Mouse (Mus musculus): Measurements from ENCODE around the gene Gm5767. TPM values are rescaled to one million over a fixed set of nuclear protein-coding genes. Genes with fewer than 3 reads are reported as not detected.

The Gm5767 gene
- polyA plus RNA-seq, 1 experiment from 2014 or later, result not detected

DNA sequence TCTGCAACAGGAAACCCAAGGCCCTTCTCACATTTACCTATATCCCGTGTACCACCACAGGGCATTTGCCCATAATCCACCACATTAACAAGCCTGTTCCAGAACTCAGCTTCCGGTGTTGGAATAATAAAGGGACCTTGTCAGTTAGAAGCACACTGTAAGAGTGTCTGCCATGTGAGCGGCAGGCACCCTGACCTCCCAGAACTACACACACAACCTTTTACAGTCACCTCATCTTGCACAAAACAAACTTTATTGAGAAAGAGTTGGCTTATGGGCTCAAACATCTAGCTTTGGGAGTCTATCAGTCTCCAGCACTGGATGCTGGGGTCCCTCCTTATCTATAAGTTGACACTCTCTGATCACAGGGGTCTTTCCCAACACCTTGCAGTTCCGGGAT is 22.2 kb upstream of the Gm5767 start:
- WGBS, result 77% methylated on average over 4 of the region's 4 CpGs
- Histone ChIP-seq H3K4me1 (no peaks in the 10 kb centered on the region), H3K4me2 (no peak overlapping the region), H3K9ac (no peak overlapping the region), H3K4me3 (replicated peaks) (no peak overlapping the region), H3K27ac (no peak overlapping the region), H3K36me3 (peaks cover 46% of the 10 kb centered on the region), H3K27me3 (replicated peaks) (no peaks in the 10 kb centered on the region), H3K9me3 (no peaks in the 10 kb centered on the region)
- no peak for ATAC-seq (ENCODE audit: insufficient read depth, low FRiP score, low read depth)

DNA sequence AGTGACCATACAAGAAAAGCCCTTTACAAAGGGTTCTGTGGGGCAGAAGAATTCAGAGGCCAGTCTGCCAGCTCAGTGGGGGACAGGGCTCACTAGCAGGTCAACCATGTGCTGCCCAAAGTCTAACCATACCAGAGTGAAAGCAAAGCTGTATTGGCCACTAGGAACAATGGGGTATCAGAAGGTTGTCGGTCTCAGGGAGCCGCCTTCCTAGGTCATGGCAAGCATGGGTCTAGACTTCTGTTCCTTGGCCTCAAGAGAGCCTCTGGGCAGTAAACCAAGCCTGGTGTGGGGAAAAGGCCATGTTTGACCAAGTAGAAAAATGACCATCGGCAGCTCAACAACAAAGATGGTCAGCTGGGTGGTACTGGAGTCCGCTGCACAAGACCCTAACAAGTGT is 21.8 kb upstream of the Gm5767 start:
- Histone ChIP-seq H3K27me3 (replicated peaks) (no peaks in the 10 kb centered on the region), H3K9ac (no peak overlapping the region), H3K4me3 (replicated peaks) (no peak overlapping the region), H3K4me2 (no peak overlapping the region), H3K9me3 (no peaks in the 10 kb centered on the region), H3K36me3 (peaks cover 43% of the 10 kb centered on the region), H3K4me1 (no peaks in the 10 kb centered on the region), H3K27ac (no peak overlapping the region)
- WGBS, result 89% methylated on average over 4 of the region's 4 CpGs
- no peak for ATAC-seq (ENCODE audit: insufficient read depth, low FRiP score, low read depth)

DNA sequence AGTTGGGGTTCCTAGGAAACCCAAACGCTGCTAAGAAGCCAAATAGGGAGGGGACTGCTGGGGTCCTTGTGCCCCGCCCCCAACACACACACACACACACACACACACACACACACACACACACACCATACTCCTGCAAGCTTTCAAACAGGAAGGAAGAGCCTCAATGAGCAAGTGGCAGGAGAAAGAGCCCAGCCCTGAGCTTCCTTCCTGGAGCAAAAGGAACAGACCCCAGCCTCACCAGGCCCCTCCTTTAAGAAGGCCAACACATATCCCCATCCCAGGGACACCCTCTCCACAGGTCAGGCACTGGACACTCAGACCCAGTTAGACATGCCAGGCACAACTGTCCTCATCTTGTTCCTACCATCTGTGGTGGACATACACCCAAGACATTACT is 17.5 kb upstream of the Gm5767 start:
- H3K27ac ChIP-seq, result no peak overlapping the region
- no peaks in the 10 kb centered on the region for H3K9me3 ChIP-seq
- H3K4me2 ChIP-seq, result no peak overlapping the region
- no peaks in the 10 kb centered on the region for H3K27me3 ChIP-seq (replicated peaks)
- H3K9ac ChIP-seq, result no peak overlapping the region
- no peak overlapping the region for H3K4me3 ChIP-seq (replicated peaks)
- ATAC-seq (ENCODE audit: insufficient read depth, low FRiP score, low read depth), result no peak
- 44% methylated on average over 2 of the region's 2 CpGs for WGBS
- peaks cover 14% of the 10 kb centered on the region for H3K4me1 ChIP-seq
- peaks cover 17% of the 10 kb centered on the region; the same call in 1 of the 2 replicates for H3K36me3 ChIP-seq

DNA sequence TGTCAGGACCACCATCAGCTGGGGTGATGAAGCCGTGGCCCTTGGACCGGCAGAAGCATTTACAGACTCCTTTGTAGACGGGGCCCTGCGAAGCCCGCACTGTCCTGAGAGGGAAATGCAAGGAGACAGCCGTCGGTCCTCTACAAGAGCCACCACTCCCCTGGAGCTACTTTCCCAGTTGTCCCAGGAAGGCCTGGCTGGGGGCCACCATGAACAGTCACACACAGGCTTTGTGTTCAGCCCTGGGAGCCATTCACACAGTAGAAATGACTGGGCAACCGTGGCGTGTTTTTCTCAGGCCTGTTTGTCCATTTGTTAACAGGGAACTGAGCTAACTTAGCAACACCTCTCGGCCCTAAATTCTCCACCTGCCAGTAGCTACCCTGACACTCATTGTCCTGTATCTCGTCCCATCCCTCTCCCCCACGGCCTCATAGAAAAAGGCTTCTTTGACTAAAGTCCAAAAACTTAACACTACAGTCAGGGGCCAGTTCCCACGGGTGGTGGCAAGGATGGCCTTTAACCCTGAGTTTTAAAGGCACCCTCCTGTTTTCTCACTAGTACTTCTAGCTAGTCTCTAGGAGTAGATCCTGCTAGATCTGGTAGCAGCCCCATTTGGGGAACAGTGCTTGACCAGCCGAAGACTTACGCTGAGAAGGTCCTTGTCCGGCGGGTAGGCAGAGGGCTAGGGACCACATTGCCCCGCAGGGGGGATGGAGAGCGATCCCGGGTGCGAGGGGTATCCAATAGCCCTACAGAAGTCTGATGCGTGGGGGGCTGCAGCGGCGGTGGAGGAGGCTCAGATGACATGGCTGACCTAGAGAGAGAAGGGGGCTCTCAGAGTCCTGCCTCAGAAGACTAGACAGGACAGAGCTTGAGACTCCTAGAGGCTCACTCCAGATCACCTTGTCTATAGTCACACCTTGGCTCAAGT is 16.7 kb upstream of the Gm5767 start:
- ATAC-seq (ENCODE audit: insufficient read depth, low FRiP score, low read depth), result no peak
- Histone ChIP-seq H3K27me3 (replicated peaks) (no peaks in the 10 kb centered on the region), H3K36me3 (peaks cover 13% of the 10 kb centered on the region; the same call in 1 of the 2 replicates), H3K27ac (no peak overlapping the region), H3K9ac (no peak overlapping the region), H3K4me1 (peaks cover 22% of the 10 kb centered on the region), H3K9me3 (no peaks in the 10 kb centered on the region), H3K4me3 (replicated peaks) (no peak overlapping the region), H3K4me2 (no peak overlapping the region)
- 85% methylated on average over 24 of the region's 24 CpGs for WGBS

DNA sequence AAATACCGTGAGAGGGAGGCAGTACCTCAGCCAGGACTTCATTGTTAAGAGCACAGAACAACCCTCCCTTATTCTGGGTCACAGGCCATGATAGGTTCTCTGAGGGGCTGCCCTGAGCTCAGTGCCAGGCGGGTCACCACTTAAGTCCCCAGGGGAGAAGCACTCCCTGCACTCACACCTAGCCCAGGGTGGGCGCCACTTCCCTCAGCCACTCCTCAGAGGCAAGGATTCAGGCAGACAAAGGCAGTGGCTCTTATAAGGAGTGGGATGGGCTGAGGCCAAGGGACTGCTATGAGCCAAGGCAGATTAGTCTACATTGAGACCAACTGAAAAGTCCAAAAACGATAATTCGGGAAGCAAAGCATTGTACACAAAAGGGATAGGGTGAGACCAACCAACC is 15.2 kb upstream of the Gm5767 start:
- no peak overlapping the region for H3K9ac ChIP-seq
- peaks cover 6% of the 10 kb centered on the region; the same call in 1 of the 2 replicates for H3K36me3 ChIP-seq
- H3K27me3 ChIP-seq (replicated peaks), result no peaks in the 10 kb centered on the region
- peaks cover 36% of the 10 kb centered on the region for H3K4me1 ChIP-seq
- WGBS, result 80% methylated on average over 5 of the region's 5 CpGs
- H3K4me2 ChIP-seq, result no peak overlapping the region
- no peaks in the 10 kb centered on the region for H3K9me3 ChIP-seq
- H3K27ac ChIP-seq, result no peak overlapping the region
- no peak overlapping the region for H3K4me3 ChIP-seq (replicated peaks)
- ATAC-seq (ENCODE audit: insufficient read depth, low FRiP score, low read depth), result no peak

DNA sequence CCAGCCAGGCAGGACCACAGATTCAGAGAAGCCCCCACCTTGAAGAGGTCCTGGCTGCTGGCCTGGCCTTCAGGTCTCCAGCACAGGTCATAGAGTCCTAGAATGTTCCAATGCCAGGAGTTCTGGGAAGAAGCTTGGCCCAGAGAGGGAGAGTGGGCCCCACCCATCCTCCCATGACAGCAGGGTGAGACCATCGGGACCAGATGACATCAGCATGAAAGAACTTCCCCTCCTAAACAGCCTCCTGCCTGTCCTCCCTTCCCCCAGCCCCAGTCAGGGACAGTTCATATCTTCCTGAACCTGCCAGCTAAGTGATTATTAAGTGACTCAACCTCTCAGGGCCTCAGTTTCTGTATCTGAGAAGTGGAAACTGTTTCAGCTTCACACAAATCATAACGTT is 14.1 kb upstream of the Gm5767 start:
- Histone ChIP-seq H3K27me3 (replicated peaks) (no peaks in the 10 kb centered on the region), H3K4me3 (replicated peaks) (no peak overlapping the region), H3K4me2 (no peak overlapping the region), H3K9me3 (no peaks in the 10 kb centered on the region), H3K27ac (no peak overlapping the region), H3K9ac (no peak overlapping the region), H3K4me1 (peaks cover 45% of the 10 kb centered on the region), H3K36me3 (peaks cover 2% of the 10 kb centered on the region; the same call in 1 of the 2 replicates)
- WGBS, result 44% methylated on average over 2 of the region's 2 CpGs
- ATAC-seq (ENCODE audit: insufficient read depth, low FRiP score, low read depth), result no peak

DNA sequence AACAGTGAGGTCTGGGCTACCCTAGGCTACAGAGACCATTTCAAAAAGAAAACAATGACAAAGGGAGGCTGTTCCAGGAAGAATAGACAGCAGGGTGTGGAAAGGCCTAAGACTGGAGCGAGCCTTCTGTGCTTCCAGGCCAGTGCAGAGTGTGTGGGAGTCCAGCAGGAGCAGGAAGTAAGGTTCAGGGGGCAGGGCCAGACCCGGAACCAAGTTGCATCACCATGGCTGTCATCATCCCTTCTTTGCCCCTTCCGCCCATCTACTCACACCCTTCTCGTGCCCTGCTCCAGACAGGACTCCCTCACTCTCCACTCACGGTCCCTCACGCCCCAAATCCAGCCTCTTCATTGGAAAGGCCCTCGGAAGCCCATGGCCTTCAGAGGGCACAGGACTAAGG is 13.3 kb upstream of the Gm5767 start:
- Histone ChIP-seq H3K4me1 (peaks cover 45% of the 10 kb centered on the region), H3K36me3 (no peaks in the 10 kb centered on the region), H3K9me3 (no peaks in the 10 kb centered on the region), H3K4me2 (no peak overlapping the region), H3K27me3 (replicated peaks) (no peaks in the 10 kb centered on the region), H3K9ac (no peak overlapping the region), H3K27ac (no peak overlapping the region), H3K4me3 (replicated peaks) (no peak overlapping the region)
- WGBS, result 71% methylated on average over 7 of the region's 7 CpGs
- no peak for ATAC-seq (ENCODE audit: insufficient read depth, low FRiP score, low read depth)

DNA sequence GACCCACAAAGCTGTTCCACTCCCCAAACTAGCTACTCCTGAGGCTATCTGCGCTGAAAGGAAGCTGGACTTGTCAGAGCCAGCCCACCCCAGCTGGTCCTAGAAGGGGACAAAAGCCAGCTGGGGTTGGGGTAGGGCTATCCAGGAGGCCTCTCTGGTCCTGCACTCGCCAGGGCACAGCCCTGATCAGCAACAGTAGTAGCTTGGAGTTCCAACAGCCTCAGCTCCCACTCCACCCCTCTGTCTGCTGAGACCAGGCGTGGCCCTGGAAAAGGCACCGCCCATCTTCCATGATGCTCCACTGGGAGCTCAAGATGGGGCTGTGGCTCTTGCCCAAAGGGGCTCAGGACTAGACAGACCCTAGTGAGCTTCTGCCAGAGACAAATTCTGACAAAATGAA is 12.8 kb upstream of the Gm5767 start:
- H3K4me3 ChIP-seq (replicated peaks), result no peak overlapping the region
- no peak for ATAC-seq (ENCODE audit: insufficient read depth, low FRiP score, low read depth)
- no peaks in the 10 kb centered on the region for H3K27me3 ChIP-seq (replicated peaks)
- no peak overlapping the region for H3K9ac ChIP-seq
- 64% methylated on average over 4 of the region's 4 CpGs for WGBS
- H3K9me3 ChIP-seq, result no peaks in the 10 kb centered on the region
- H3K4me2 ChIP-seq, result no peak overlapping the region
- no peaks in the 10 kb centered on the region for H3K36me3 ChIP-seq
- no peak overlapping the region for H3K27ac ChIP-seq
- H3K4me1 ChIP-seq, result peaks cover 45% of the 10 kb centered on the region

DNA sequence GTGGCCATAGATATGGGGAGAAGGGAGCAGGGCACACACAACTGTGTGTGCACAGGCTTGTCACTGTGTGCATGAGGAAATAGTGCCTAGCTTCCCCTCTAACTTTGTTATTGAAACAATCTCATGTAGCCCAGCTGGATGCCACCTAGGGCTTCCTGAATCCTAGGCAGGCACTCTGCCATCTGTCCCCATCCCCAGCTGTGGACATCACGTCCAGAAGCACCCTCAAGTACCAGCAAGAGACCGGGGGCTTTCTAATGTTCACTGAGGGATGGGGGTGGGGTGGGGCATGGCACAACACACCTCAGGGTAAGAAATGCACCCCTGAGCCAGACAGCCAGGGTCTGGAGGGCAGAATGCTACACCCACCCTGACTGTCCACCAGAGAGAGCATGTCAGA is 12.2 kb upstream of the Gm5767 start:
- Histone ChIP-seq H3K4me1 (peaks cover 45% of the 10 kb centered on the region), H3K4me2 (no peak overlapping the region), H3K27me3 (replicated peaks) (no peaks in the 10 kb centered on the region), H3K9me3 (no peaks in the 10 kb centered on the region), H3K9ac (no peak overlapping the region), H3K4me3 (replicated peaks) (no peak overlapping the region), H3K27ac (no peak overlapping the region), H3K36me3 (no peaks in the 10 kb centered on the region)
- no peak for ATAC-seq (ENCODE audit: insufficient read depth, low FRiP score, low read depth)
- WGBS, result 88% methylated on average over 2 of the region's 2 CpGs

DNA sequence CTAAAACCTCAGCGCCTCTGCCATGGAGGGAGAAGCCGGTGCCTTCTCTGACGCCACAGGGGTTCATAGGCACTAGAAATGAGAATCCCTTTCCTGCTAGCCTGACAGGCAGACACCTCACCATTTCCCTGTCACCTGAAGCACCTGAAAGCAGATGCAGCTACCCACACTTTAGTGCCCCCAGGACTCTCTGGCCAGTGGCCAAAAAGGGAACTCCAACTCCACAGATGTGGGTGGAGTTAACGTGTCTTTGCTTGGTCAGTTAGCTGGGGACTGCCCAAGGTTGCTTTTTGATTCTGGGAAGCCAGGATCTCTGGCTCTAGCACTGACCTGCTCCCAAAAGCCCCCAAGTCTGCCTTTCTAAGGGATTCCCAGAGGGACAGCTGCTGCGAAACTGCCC is 11.1 kb upstream of the Gm5767 start:
- Histone ChIP-seq H3K36me3 (no peaks in the 10 kb centered on the region), H3K4me3 (replicated peaks) (peak overlapping the region; percentile 78; the same call in 1 of the 2 replicates), H3K9me3 (no peaks in the 10 kb centered on the region), H3K27me3 (replicated peaks) (no peaks in the 10 kb centered on the region), H3K4me2 (peak overlapping the region; percentile 81), H3K27ac (0 out of 2 replicates have a peak overlapping the region, but pooled peaks have one; percentile 32), H3K9ac (no peak overlapping the region), H3K4me1 (peaks cover 45% of the 10 kb centered on the region)
- 63% methylated on average over 5 of the region's 5 CpGs for WGBS
- no peak for ATAC-seq (ENCODE audit: insufficient read depth, low FRiP score, low read depth)

DNA sequence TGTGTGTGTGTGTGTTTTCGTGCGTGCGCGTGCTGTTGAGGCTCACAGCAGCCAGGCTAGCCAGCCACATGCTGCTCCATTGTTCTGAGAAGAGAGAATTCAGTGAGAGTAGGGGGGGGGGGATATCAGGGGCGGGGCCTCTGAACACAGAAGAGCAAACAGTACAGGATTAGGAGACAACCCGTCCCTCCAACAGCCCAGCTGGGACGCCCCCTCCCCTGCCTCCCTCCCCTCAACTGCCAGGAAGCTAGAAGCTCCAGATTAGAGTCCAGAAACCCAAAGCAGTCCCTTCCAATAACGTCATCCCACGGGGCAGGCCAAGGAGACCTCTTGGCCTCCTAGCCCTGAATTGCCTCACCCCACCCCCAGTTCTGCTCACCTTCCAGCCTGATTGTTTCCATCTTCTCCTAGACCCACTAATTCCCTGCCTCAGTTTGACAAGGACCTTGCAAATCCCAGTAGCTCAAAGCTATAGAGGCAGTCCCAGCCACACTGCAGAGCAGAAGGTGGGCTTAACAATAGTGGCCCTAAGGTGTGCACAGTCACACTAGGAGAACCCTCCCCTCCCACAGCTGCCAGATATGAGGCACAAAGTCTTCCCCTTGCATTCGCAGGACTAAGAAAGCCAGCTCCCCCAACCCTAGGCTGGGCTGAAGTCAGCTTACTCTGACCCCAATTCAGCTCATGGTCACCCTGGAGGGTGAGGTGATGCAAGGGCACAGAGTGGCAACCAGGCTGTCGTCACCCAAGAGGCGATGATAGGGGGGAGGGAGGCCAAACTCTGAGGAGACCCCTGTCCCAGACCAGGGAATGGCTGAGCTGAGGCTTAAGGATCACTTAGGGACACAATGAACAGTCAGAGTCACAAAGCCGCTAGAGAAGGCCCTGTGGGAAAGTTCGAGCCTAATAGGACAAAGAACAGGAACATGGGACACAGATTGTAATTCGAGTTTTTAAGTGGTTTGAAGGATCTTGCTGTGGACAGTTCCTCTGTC is 10.2 kb upstream of the Gm5767 start:
- H3K27me3 ChIP-seq (replicated peaks), result no peaks in the 10 kb centered on the region
- no peak overlapping the region for H3K9ac ChIP-seq
- peaks cover 45% of the 10 kb centered on the region for H3K4me1 ChIP-seq
- 13% methylated on average over 14 of the region's 15 CpGs for WGBS
- no peaks in the 10 kb centered on the region for H3K9me3 ChIP-seq
- ATAC-seq (ENCODE audit: insufficient read depth, low FRiP score, low read depth), result no peak
- peak overlapping the region; percentile 81 for H3K4me2 ChIP-seq
- peak overlapping the region; percentile 92; the same call in 1 of the 2 replicates for H3K27ac ChIP-seq
- no peaks in the 10 kb centered on the region for H3K36me3 ChIP-seq
- peak overlapping the region; percentile 78 for H3K4me3 ChIP-seq (replicated peaks)

All from stomach, embryonic 15.5 days (tissue).